ENCODE assay signal across 8 mouse cellular contexts in the genomic region with DNA sequence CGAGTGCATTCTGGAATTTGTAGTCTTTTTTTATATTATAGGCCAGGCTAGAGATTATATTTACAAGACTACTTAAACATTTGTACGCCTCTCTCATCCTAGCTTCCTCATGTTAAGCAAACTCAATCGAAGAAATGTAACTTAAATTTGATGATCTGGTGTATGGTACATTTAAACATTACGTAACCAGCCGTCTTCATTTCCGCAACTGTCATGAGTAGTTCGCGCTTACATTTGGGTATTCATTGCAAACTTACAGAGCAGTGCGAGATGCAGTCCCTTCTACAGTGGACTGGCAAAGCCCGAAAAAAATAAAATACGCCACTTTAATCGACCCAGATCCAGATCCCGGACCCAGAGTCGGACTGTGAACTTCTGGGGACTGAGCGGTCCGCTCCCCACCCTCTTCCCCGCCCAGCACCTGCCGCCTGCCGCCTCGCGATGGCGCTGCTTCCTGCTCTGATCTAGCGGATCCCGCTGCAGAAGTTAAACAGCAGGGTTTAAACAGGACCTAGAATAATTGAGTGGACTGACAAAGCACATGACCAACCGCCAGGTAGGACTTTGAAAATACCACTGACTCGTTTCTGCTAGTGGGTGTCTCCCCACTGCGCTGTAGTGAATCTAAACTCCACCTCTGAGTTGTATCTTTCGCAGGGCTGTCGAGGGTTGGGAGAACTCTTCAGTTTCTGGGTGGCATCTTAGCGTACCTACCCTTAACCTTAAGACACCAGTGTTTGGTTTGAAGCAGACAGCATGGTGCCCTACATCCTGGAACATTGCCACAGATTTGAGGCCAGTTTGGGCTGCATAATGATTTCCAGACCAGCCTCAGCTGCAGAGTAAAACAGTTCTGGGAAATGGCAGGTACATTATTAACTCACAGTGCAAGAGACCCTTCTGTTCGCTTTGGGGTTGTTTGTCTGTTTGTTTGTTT. TPM values are rescaled to one million over a fixed set of nuclear protein-coding genes. Genes with fewer than 3 reads are reported as not detected.
A peak's percentile ranks its signal among the peaks of the same experiment; 100 is the strongest.
DNase-seq lines count a peak whose midpoint lies in the region; ATAC-seq and TF ChIP-seq lines count a peak whose summit lies in the region.

No protein-coding gene starts in this region.

- peaks cover 2% of the 10 kb centered on the region for H3K4me1 ChIP-seq in ES-Bruce4 (ENCODE audit: control insufficient read depth, insufficient read depth, low read length)
- peaks cover 21% of the 10 kb centered on the region for H3K4me1 ChIP-seq in forebrain, embryonic 13.5 days
- H3K4me1 ChIP-seq in lung, adult 2 months (ENCODE audit: control insufficient read depth, insufficient read depth, low read length) = peaks cover 9% of the 10 kb centered on the region
- peaks cover 22% of the 10 kb centered on the region for H3K4me1 ChIP-seq in neural tube, embryonic 15.5 days
- peaks cover 9% of the 10 kb centered on the region for H3K4me1 ChIP-seq in thymus, adult 2 months (replicated peaks; ENCODE audit: control insufficient read depth, insufficient read depth, low read length)

- peak; percentile 80 for DNase-seq in c-Kit-positive CD71-positive TER-119-positive erythroid progenitor cells, embryonic 14.5 days (ENCODE audit: low spot score)
- DNase-seq in heart, postnatal 14 days = peak; percentile 93 to 94
- DNase-seq in layer of hippocampus, adult 18-20 months (ENCODE audit: low spot score in 2 of 2) = peak; percentile 80 to 91
- peak; percentile 91 for DNase-seq in lung, adult 2 months
- DNase-seq in thymus, adult 2 months = peak; percentile 92

- no peak for TF ChIP-seq EP300 in ES-Bruce4 (IDR thresholded peaks at IDR 0.05; ENCODE audit: insufficient read depth, low read depth, low read length)

- no peaks in the 10 kb centered on the region for H3K9me3 ChIP-seq in ES-Bruce4 (replicated peaks; ENCODE audit: control insufficient read depth, insufficient read depth, low read length, poor library complexity, severe bottlenecking)
- no peaks in the 10 kb centered on the region for H3K9me3 ChIP-seq in forebrain, embryonic 13.5 days (replicated peaks)
- no peaks in the 10 kb centered on the region for H3K9me3 ChIP-seq in neural tube, embryonic 15.5 days (replicated peaks)

- peaks cover 13% of the 10 kb centered on the region for H3K36me3 ChIP-seq in ES-Bruce4 (ENCODE audit: control insufficient read depth, insufficient read depth, low read length, poor library complexity, severe bottlenecking)
- peaks cover 18% of the 10 kb centered on the region for H3K36me3 ChIP-seq in forebrain, embryonic 13.5 days (ENCODE audit: poor library complexity, severe bottlenecking)
- peaks cover 12% of the 10 kb centered on the region for H3K36me3 ChIP-seq in neural tube, embryonic 15.5 days
- H3K36me3 ChIP-seq in thymus, adult 2 months (ENCODE audit: control insufficient read depth, insufficient read depth, low read length) = peaks cover 9% of the 10 kb centered on the region

- intact Hi-C loops in heart, postnatal 14 days (cut with DNase I) = loop anchor here (1.0 to 5.0 kb wide), 3 partner anchors 23 to 130 kb away; no protein-coding TSS in a partner anchor

- peak; percentile 75 for TF ChIP-seq CTCF in ES-Bruce4 (IDR thresholded peaks at IDR 0.05; ENCODE audit: low read depth, low read length)
- peak; percentile 76 for TF ChIP-seq CTCF in lung, adult 2 months (IDR thresholded peaks at IDR 0.05; ENCODE audit: insufficient read depth, low read length)
- peak; percentile 87 for TF ChIP-seq CTCF in thymus, adult 2 months (IDR thresholded peaks at IDR 0.05; ENCODE audit: borderline replicate concordance, control insufficient read depth, extremely low read depth, insufficient read depth, low read length, poor library complexity)

- H3K27me3 ChIP-seq in ES-Bruce4 (ENCODE audit: control insufficient read depth, insufficient read depth, low read length, poor library complexity, severe bottlenecking) = no peaks in the 10 kb centered on the region
- H3K27me3 ChIP-seq in forebrain, embryonic 13.5 days = no peaks in the 10 kb centered on the region
- no peaks in the 10 kb centered on the region for H3K27me3 ChIP-seq in neural tube, embryonic 15.5 days (replicated peaks)
- no peaks in the 10 kb centered on the region for H3K27me3 ChIP-seq in thymus, adult 2 months (ENCODE audit: control insufficient read depth, insufficient read depth, low read length)

- H3K9ac ChIP-seq in ES-Bruce4 (ENCODE audit: low read depth, poor library complexity, severe bottlenecking) = peak overlapping the region; percentile 25
- H3K9ac ChIP-seq in forebrain, embryonic 13.5 days = peak overlapping the region; percentile 59
- H3K9ac ChIP-seq in neural tube, embryonic 15.5 days (replicated peaks) = peak overlapping the region; percentile 52

- ATAC-seq in forebrain, embryonic 13.5 days = peak; percentile 82
- peak; percentile 77 for ATAC-seq in neural tube, embryonic 15.5 days (ENCODE audit: low FRiP score)

- H3K27ac ChIP-seq in ES-Bruce4 (ENCODE audit: insufficient read depth, low read length) = peak overlapping the region; percentile 5; the same call in 1 of the 2 replicates
- peak overlapping the region; percentile 61 for H3K27ac ChIP-seq in forebrain, embryonic 13.5 days
- peak overlapping the region; percentile 85 for H3K27ac ChIP-seq in neural tube, embryonic 15.5 days (replicated peaks)
- H3K27ac ChIP-seq in thymus, adult 2 months (ENCODE audit: control insufficient read depth, insufficient read depth, low read length) = peak overlapping the region; percentile 74

- H3K4me3 ChIP-seq in ES-Bruce4 (ENCODE audit: low read depth, low read length) = peak overlapping the region; percentile 61
- peak overlapping the region; percentile 51 for H3K4me3 ChIP-seq in forebrain, embryonic 13.5 days
- H3K4me3 ChIP-seq in lung, adult 2 months (replicated peaks; ENCODE audit: extremely low read depth, low read depth, low read length) = peak overlapping the region; percentile 62
- H3K4me3 ChIP-seq in neural tube, embryonic 15.5 days (replicated peaks) = peak overlapping the region; percentile 55
- H3K4me3 ChIP-seq in thymus, adult 2 months (ENCODE audit: control insufficient read depth, insufficient read depth, low read length) = peak overlapping the region; percentile 61

- WGBS in forebrain, embryonic 13.5 days = 4% methylated on average over 31 of the region's 31 CpGs
- 2% methylated on average over 31 of the region's 31 CpGs for whole genome bisulfite sequencing in lung, adult 2 months
- WGBS in neural tube, embryonic 15.5 days = 4% methylated on average over 31 of the region's 31 CpGs
- WGBS in thymus, adult 2 months = 1% methylated on average over 31 of the region's 31 CpGs

- TF ChIP-seq POLR2A in ES-Bruce4 (IDR thresholded peaks at IDR 0.05; ENCODE audit: insufficient read depth, low read length) = no peak
- peak; percentile 54; the same call in 1 of the 2 replicates for TF ChIP-seq POLR2A in lung, adult 2 months (IDR thresholded peaks at IDR 0.05; ENCODE audit: borderline replicate concordance, extremely low read depth, low read depth, low read length)
- 0 out of 2 replicates have a peak, but pooled peaks have one; percentile 26 for TF ChIP-seq POLR2A in thymus, adult 2 months (IDR thresholded peaks at IDR 0.05; ENCODE audit: control insufficient read depth, extremely low read depth, insufficient read depth, low read length, poor library complexity)

- H3K4me2 ChIP-seq in forebrain, embryonic 13.5 days = peak overlapping the region; percentile 66
- peak overlapping the region; percentile 66 for H3K4me2 ChIP-seq in neural tube, embryonic 15.5 days

RNA-seq across cellular contexts. Expression of gene Wbp2, which starts 0.7 kb away (rescaled TPM):
- polyA plus RNA-seq in ES-Bruce4 (2011; ENCODE audit: insufficient read depth, insufficient read length, low read depth, missing spikeins) = 179 and 198 TPM in 2 replicates
- 114 and 115 TPM in 2 replicates for polyA plus RNA-seq in forebrain, embryonic 13.5 days (2015; fragmentation: Nextera tagmentation; extraction: Ambion mirVana)
- total RNA-seq in heart, postnatal 14 days (2021) = 10 to 100 TPM; 83.6 to 89.5 TPM
- 100 to 1,000 TPM; 450 to 480 TPM for total RNA-seq in layer of hippocampus, adult 18-20 months (2021)
- polyA plus RNA-seq in lung, adult 2 months (2012; rRNA removed) = 257 and 267 TPM in 2 replicates
- 162 and 167 TPM in 2 replicates for polyA plus RNA-seq in neural tube, embryonic 15.5 days (2015; fragmentation: Nextera tagmentation; extraction: Ambion mirVana)
- polyA plus RNA-seq in thymus, adult 2 months (2012; rRNA removed) = 288 and 314 TPM in 2 replicates

RNA-seq across cellular contexts. Expression of gene Unc13d, which starts 9.7 kb away (rescaled TPM):
- polyA plus RNA-seq in ES-Bruce4 (2011; ENCODE audit: insufficient read depth, insufficient read length, low read depth, missing spikeins) = 4.7 and 5.7 TPM in 2 replicates
- 0.84 and 0.98 TPM in 2 replicates for polyA plus RNA-seq in forebrain, embryonic 13.5 days (2015; fragmentation: Nextera tagmentation; extraction: Ambion mirVana)
- total RNA-seq in heart, postnatal 14 days (2021) = 1 to 10 TPM in 1 of 2 experiments, under 1 TPM in 1; 0.81 to 1.7 TPM
- total RNA-seq in layer of hippocampus, adult 18-20 months (2021) = 1 to 10 TPM; 1.6 to 3.0 TPM
- 51.6 and 56.4 TPM in 2 replicates for polyA plus RNA-seq in lung, adult 2 months (2012; rRNA removed)
- 1.0 and 7.1 TPM in 2 replicates for polyA plus RNA-seq in neural tube, embryonic 15.5 days (2015; fragmentation: Nextera tagmentation; extraction: Ambion mirVana)
- polyA plus RNA-seq in thymus, adult 2 months (2012; rRNA removed) = 95.3 and 98.6 TPM in 2 replicates

RNA-seq across cellular contexts. Expression of gene Trim47, which starts 39.5 kb away (rescaled TPM):
- 3.9 and 7.1 TPM in 2 replicates for polyA plus RNA-seq in ES-Bruce4 (2011; ENCODE audit: insufficient read depth, insufficient read length, low read depth, missing spikeins)
- polyA plus RNA-seq in forebrain, embryonic 13.5 days (2015; fragmentation: Nextera tagmentation; extraction: Ambion mirVana) = 2.7 and 2.8 TPM in 2 replicates
- 10 to 100 TPM; 46.3 to 46.9 TPM for total RNA-seq in heart, postnatal 14 days (2021)
- 1 to 10 TPM; 4.8 to 6.2 TPM for total RNA-seq in layer of hippocampus, adult 18-20 months (2021)
- 44.6 and 55.5 TPM in 2 replicates for polyA plus RNA-seq in lung, adult 2 months (2012; rRNA removed)
- polyA plus RNA-seq in neural tube, embryonic 15.5 days (2015; fragmentation: Nextera tagmentation; extraction: Ambion mirVana) = 9.8 TPM in 2 replicates
- 27.6 and 30.0 TPM in 2 replicates for polyA plus RNA-seq in thymus, adult 2 months (2012; rRNA removed)

RNA-seq across cellular contexts. Expression of gene Trim65, which starts 43.5 kb away (rescaled TPM):
- 0.78 and 1.2 TPM in 2 replicates for polyA plus RNA-seq in ES-Bruce4 (2011; ENCODE audit: insufficient read depth, insufficient read length, low read depth, missing spikeins)
- polyA plus RNA-seq in forebrain, embryonic 13.5 days (2015; fragmentation: Nextera tagmentation; extraction: Ambion mirVana) = 1.2 and 1.6 TPM in 2 replicates
- 1 to 10 TPM; 7.3 to 8.2 TPM for total RNA-seq in heart, postnatal 14 days (2021)
- total RNA-seq in layer of hippocampus, adult 18-20 months (2021) = 1 to 10 TPM; 6.7 to 8.3 TPM
- 17.3 and 21.4 TPM in 2 replicates for polyA plus RNA-seq in lung, adult 2 months (2012; rRNA removed)
- polyA plus RNA-seq in neural tube, embryonic 15.5 days (2015; fragmentation: Nextera tagmentation; extraction: Ambion mirVana) = 3.4 and 4.1 TPM in 2 replicates
- 24.5 and 26.7 TPM in 2 replicates for polyA plus RNA-seq in thymus, adult 2 months (2012; rRNA removed)

RNA-seq across cellular contexts. Expression of gene Mrpl38, which starts 51.2 kb away (rescaled TPM):
- polyA plus RNA-seq in ES-Bruce4 (2011; ENCODE audit: insufficient read depth, insufficient read length, low read depth, missing spikeins) = 69.3 and 71.6 TPM in 2 replicates
- polyA plus RNA-seq in forebrain, embryonic 13.5 days (2015; fragmentation: Nextera tagmentation; extraction: Ambion mirVana) = 79.8 and 86.1 TPM in 2 replicates
- 10 to 100 TPM; 55.5 to 56.3 TPM for total RNA-seq in heart, postnatal 14 days (2021)
- 10 to 100 TPM; 60.2 to 61.2 TPM for total RNA-seq in layer of hippocampus, adult 18-20 months (2021)
- 32.9 and 41.3 TPM in 2 replicates for polyA plus RNA-seq in lung, adult 2 months (2012; rRNA removed)
- 82.2 and 95.1 TPM in 2 replicates for polyA plus RNA-seq in neural tube, embryonic 15.5 days (2015; fragmentation: Nextera tagmentation; extraction: Ambion mirVana)
- 49.0 and 54.7 TPM in 2 replicates for polyA plus RNA-seq in thymus, adult 2 months (2012; rRNA removed)

Comparison
In these comparisons a context has a peak if more than half of its experiments do, and no peak if none do; other contexts are left out.
1. Peak in every context shown above with its lines: DNase-seq, ATAC-seq, H3K4me3 ChIP-seq and H3K27ac ChIP-seq.
2. H3K27ac ChIP-seq: peak in every context shown above with its lines; median percentile 85 in neural tube, embryonic 15.5 days; 74 in thymus, adult 2 months; 61 in forebrain, embryonic 13.5 days; 5 in ES-Bruce4.